Mouse (Mus musculus): ENCODE data around the gene Zbtb46.

The Zbtb46 gene

GRCm38 (mm10) chr2:181401497-181401896, 57.7 kb downstream of the Zbtb46 start:
- no peak for DNase-seq (ENCODE audit: low spot score)

- no peak for DNase-seq (ENCODE audit: low spot score)
Measured at GRCm38 (mm10) chr2:181397207-181397761, 61.9 kb downstream of the Zbtb46 start.

DNA sequence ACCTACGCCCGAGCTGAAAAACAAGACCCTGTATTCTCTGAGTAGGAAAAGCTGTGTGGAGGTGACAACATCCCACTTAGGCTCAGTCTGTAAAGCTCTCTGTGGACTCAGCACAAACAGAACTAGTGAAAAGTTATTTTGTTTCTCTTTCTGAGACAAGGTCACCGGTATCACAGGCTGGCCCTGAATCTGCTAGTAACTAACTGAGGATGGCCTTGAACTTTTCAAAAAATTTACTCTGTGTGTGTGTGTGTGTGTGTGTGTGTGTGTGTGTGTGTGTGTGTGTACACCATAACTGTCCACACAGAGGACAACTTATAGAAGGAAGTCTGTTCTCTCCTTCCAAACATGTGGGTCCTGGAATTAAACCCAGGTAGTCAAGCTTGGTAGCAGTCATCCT, 65.1 kb downstream of the Zbtb46 start:
- no peak for DNase-seq (ENCODE audit: low spot score)

GRCm38 (mm10) chr2:181392600-181393213, 66.5 kb downstream of the Zbtb46 start:
- DNase-seq (ENCODE audit: low spot score): peak; percentile 87

GRCm38 (mm10) chr2:181391541-181391940, 67.7 kb downstream of the Zbtb46 start:
- no peak for DNase-seq (ENCODE audit: low spot score)

DNA sequence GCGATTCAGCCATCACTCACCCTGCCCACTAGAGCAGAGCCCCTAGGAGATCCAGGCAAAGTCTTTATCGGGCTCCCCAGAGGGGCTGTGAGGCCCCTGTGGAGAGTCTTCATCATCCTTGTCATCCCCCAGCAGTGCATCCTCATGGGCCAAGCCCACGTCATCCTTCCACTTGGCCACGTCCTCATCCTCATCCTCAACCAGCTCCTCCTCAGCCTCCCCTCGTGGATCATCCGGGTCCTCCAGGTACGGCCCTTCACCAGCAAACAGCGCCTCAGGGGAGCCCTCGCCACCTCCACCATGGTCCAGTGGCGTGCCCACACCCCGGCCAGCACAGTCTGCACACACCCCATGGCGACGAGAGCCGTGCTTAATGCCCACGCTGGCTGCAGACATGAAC, 68.2 kb downstream of the Zbtb46 start:
- DNase-seq (ENCODE audit: low spot score): no peak

DNA sequence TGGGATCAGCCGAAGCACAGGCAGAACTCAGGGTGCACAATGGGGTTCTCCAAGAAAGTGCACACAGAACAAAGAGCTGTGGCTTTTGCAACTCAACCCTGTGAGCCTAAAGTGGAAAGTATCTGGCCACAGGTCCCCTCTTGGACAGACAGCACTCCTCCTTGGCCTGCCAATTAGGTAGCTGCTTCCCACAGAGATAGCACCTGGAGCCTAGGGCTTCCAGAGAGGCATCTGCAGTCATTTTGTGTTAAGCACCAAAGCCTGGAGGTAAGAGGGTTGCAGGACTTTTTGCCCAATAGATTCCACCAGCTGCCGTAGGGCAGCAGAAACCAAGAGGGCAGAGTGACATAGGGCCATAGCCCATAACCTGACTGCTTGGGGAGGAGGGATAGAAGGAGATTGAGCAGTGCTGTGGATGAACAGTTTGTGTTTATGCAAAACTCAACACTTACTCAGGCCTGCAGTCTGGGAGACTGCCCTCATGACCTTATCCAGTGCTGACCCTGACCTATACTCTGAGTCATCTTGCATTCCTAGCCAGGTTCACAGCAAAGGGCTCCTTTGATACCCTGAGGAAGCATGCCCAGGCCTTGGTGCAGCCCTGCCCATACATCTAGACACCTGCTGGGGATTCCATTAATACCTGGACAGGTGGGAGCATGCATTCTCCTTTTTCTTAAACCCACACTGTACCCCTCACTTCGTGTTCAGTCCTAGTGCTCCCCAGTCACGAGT, 68.9 kb downstream of the Zbtb46 start:
- DNase-seq (ENCODE audit: low spot score): no peak

- DNase-seq (ENCODE audit: low spot score): no peak
Measured at GRCm38 (mm10) chr2:181386663-181387210, 72.5 kb downstream of the Zbtb46 start.

DNA sequence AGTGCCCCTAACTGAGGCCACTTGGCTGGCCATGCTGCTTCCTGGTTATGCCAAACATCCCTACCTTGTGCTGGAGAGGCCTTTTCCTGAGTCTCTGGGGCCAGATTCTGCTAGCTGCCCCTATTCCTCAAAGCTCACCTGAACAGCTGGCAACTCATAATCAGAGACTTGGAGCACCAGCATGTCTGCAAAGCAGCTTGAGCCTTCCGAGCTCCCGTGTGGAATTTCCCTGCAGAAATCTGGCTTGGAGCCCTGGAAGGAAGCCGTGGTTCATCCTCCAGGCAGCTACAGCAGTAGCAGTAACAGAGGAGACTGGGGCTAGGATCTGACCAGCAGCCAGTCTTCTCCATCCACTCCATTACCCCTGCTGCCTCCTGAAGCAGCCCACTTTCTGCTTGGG, 73.3 kb downstream of the Zbtb46 start:
- no peak for DNase-seq (ENCODE audit: low spot score)

- peak; percentile 56 for DNase-seq (ENCODE audit: low spot score)
Measured at GRCm38 (mm10) chr2:181384919-181385391, 74.3 kb downstream of the Zbtb46 start.

- DNase-seq (ENCODE audit: low spot score): no peak
Measured at GRCm38 (mm10) chr2:181384463-181384862, 74.8 kb downstream of the Zbtb46 start.

DNA sequence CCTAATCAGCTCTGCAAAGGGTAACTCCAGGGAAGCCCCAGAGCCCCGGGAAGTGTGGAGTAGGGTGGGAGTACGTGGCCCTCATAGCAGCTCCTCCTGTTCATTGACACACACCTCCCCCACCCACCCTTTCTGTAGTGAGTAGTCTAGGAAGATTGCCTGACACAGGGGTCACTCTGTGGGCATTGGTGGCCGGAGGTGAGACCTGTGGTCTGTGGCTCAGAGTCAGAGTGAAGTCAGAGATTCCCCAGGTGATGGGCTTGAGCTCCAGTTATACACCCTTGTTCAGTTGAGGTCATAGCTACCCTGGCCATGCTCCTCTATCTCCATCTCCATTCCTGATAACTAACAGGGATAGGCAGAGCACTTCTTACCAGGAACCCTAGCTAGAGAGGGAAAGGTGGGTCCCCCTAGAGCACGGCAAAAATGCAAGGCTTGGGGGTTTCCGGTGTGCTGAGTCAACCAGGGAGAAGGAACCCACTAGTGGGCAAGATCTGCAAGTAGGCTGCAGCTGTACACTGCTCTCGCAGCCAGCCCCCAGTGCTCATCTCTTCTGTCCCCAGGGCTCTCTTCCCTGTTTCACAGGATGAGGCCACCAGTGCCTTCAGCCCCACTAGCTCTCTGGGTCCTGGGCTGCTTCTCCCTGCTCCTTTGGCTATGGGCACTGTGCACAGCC, 77.5 kb downstream of the Zbtb46 start:
- DNase-seq (ENCODE audit: low spot score): no peak

- DNase-seq (ENCODE audit: low spot score): no peak
Measured at GRCm38 (mm10) chr2:181381107-181381506, 78.1 kb downstream of the Zbtb46 start.

- no peak for DNase-seq (ENCODE audit: low spot score)
Measured at GRCm38 (mm10) chr2:181380251-181380650, 79.0 kb downstream of the Zbtb46 start.

DNA sequence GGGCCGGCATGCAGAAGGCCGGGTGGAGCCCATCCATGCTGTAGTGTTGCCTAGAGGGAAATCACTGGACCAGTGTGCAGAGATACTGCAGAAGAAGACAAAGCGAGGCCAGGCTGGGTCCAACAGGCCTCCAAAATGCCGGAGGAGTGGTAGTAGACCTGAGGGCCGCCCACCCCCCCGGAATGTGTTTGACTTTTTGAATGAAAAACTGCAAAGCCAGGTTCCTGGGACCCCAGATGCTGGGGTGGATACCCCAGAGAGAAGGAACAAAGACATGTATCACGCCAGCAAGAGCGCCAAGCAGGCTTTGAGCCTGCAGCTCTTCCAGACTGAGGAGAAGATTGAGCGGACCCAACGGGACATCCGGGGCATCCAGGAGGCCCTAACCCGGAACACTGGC, 79.4 kb downstream of the Zbtb46 start, which contains the start of gene Lime1:
Lime1 (plus strand) TSS at position 301 of the 400 bp plus-strand sequence.
- no peak for DNase-seq (ENCODE audit: low spot score)

- DNase-seq (ENCODE audit: low spot score): no peak
Measured at GRCm38 (mm10) chr2:181378701-181379100, 80.5 kb downstream of the Zbtb46 start.

DNA sequence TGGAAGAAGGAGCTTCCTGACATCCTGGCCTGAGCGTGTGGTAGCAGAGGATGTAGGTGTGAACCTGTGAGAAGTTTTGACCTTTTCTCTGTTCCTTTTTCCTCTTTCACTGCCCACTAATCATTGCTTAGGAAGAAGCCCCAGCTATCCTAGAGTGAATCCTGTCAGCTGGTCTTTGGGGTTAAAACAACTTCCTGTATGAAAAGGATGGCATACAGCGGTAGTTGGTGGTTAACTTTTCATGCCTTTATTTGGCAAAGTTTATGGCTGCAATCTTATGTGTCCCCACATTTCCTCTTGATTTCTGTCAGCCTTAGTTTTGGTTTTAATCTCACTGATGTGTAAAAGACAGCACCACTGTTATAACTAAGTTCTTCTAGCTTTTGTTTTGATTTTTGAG, 82.0 kb downstream of the Zbtb46 start:
- no peak for DNase-seq (ENCODE audit: low spot score)

- peak; percentile 37 for DNase-seq (ENCODE audit: low spot score)
Measured at GRCm38 (mm10) chr2:181375787-181376186, 83.4 kb downstream of the Zbtb46 start.

DNA sequence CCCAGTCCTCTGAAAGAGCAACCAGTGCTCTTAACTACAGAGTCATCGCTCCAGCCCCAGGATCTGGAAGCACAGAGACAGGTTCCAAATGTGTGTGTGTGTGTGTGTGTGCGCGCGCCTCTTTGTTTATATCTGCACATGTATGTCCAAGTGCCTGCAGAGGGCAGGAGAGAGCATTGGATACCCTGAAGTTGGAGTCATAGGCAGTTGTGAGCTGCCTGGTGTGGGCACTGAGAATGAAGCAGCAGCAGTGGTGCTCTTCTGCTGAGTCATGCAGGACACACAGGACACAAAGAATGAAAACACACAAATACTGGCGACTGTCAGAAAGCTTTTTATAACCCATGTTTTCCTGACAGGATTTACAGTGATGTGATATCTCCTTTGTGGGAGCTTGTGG, 89.2 kb downstream of the Zbtb46 start:
- DNase-seq (ENCODE audit: low spot score): no peak

DNA sequence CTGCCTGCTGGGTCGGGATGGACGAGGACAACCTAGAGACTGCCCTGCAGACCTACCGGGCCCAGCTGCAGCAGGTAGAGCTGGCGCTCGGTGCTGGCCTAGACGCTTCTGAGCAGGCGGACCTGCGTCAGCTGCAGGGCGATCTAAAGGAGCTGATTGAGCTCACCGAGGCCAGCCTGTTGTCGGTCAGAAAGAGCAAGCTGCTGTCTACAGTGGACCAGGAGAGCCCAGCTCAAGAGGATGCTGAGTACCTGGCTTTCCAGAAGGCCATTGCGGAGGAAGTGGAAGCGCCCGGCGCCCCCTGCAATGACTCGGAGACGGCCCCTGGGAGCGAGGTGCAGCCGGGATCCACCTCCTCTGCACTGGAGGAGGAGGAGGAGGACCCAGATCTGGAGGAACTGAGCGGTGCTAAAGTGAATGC, 93.6 kb downstream of the Zbtb46 start:
- no peak for DNase-seq (ENCODE audit: low spot score)

DNA sequence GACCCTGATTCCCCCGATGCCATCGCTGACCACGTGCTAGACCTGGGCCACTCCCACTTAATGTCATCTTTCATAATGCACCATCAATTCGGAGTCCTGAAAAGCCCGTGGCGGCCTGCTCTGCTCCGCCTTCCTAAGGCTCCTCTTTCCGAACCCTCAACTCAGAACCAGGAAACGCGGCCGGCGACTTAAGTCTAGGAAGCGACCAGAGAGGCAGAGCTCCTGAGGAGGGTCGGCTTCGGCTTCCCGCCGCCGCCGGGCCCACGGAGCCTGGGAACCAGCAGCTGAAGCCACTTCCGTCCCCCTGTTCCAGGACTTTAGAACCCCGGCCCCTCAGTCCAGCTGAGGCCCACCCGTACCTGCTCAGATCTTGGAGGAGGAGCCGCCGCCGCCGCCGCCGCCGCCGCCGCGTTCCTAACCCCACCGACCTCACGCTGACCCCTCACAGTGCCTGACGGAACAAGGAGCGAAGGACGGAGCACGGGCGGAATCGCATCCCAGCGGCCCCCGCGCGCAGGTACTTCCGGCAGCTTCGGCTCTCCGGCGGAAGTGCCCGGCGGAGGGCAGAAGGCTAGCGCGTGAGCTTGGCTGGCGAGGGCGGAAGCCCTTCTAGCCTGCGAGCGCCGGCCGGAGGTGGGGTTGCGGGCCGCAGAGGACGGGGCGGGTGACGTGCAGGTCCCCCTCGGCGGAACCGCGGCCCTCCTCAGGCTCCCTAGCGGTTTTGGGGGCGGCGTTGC, 94.2 kb downstream of the Zbtb46 start, which contains the start of the genes Zgpat and Arfrp1:
Zgpat (plus strand) TSS at position 69 of the 737 bp plus-strand sequence.
Arfrp1 (minus strand) TSS at position 545 of the 737 bp plus-strand sequence.
- DNase-seq (ENCODE audit: low spot score): peak; percentile 90

Data from lung, postnatal 25 days (tissue).